ENCODE assay signal across 20 mouse cellular contexts in the genomic region with DNA sequence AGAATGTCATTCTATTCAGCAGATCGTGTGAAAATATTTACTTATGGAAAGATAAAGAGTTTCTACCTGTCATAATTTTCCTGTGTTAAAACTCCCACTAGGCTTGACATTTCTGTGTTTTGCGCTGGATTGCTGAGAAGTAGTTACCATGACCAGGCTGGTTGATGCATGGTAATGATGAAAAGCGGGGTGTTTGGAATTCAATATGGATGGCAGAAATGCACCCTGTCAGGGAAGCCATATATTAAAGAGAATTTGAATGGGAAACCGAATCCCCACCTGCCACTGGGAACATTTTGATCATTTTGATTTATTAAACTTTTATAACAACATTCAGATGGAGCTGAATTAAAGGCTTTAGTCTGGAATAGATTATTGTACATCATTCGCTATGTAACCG.
DNase-seq lines count a peak whose midpoint lies in the region; ATAC-seq and TF ChIP-seq lines count a peak whose summit lies in the region.
"Had no signal": no experiment of that assay in that cellular context is flagged by ENCODE, and none has a peak within 500 bp of the region (broad histone marks: within the 10 kb centered on the region; RNA-seq: fewer than 3 reads in every experiment).

No protein-coding gene starts in this region.

- H3K4me1 ChIP-seq in midbrain, embryonic 14.5 days (ENCODE audit: control insufficient read depth, insufficient read depth, low read length), result 0 out of 2 replicates have a peak, but pooled peaks cover 5% of the 10 kb centered on the region
- H3K4me1 ChIP-seq in midbrain, postnatal 0 days (ENCODE audit: insufficient read depth, low read length), result no peaks in the 10 kb centered on the region
- H3K4me1 ChIP-seq in neural tube, embryonic 15.5 days, result no peaks in the 10 kb centered on the region
- H3K4me1 ChIP-seq: forebrain, embryonic 13.5 days; forebrain, embryonic 15.5 days had no signal

- 74% methylated on average over 6 of the region's 6 CpGs for WGBS in midbrain, embryonic 14.5 days
- WGBS in midbrain, postnatal 0 days, result 71% methylated on average over 6 of the region's 6 CpGs
- WGBS in neural tube, embryonic 15.5 days, result 71% methylated on average over 6 of the region's 6 CpGs

- no peak overlapping the region for H3K4me2 ChIP-seq in midbrain, embryonic 14.5 days (ENCODE audit: low read length)
- no peak overlapping the region for H3K4me2 ChIP-seq in midbrain, postnatal 0 days (ENCODE audit: low read depth, low read length, poor library complexity, severe bottlenecking)
- no peak overlapping the region for H3K4me2 ChIP-seq in neural tube, embryonic 15.5 days
- H3K4me2 ChIP-seq: embryonic facial prominence, embryonic 12.5 days; forebrain, embryonic 13.5 days; forebrain, embryonic 15.5 days had no signal

- ATAC-seq in midbrain, embryonic 14.5 days (ENCODE audit: low FRiP score, low TSS enrichment), result no peak
- ATAC-seq in midbrain, postnatal 0 days (ENCODE audit: low FRiP score), result no peak
- ATAC-seq in neural tube, embryonic 15.5 days (ENCODE audit: low FRiP score), result no peak
- ATAC-seq: forebrain, embryonic 13.5 days; forebrain, embryonic 15.5 days had no signal

- TF ChIP-seq POLR2A in brain, embryonic 14.5 days (IDR thresholded peaks at IDR 0.05; ENCODE audit: borderline replicate concordance, extremely low read depth, insufficient read depth, insufficient read length, poor library complexity, severe bottlenecking), result no peak

- no peaks in the 10 kb centered on the region for H3K36me3 ChIP-seq in midbrain, embryonic 14.5 days (ENCODE audit: control insufficient read depth, insufficient read depth, low read length)
- H3K36me3 ChIP-seq in midbrain, postnatal 0 days (ENCODE audit: insufficient read depth, low read length), result no peaks in the 10 kb centered on the region
- no peaks in the 10 kb centered on the region for H3K36me3 ChIP-seq in neural tube, embryonic 15.5 days
- H3K36me3 ChIP-seq: embryonic facial prominence, embryonic 10.5 days; embryonic facial prominence, embryonic 12.5 days; forebrain, embryonic 15.5 days had no signal

- H3K27me3 ChIP-seq in midbrain, embryonic 14.5 days (ENCODE audit: control insufficient read depth, insufficient read depth, low read length), result no peaks in the 10 kb centered on the region
- H3K27me3 ChIP-seq in midbrain, postnatal 0 days (ENCODE audit: insufficient read depth, low read length), result no peaks in the 10 kb centered on the region
- H3K27me3 ChIP-seq in neural tube, embryonic 15.5 days (replicated peaks), result no peaks in the 10 kb centered on the region
- H3K27me3 ChIP-seq: embryonic facial prominence, embryonic 12.5 days; forebrain, embryonic 13.5 days; forebrain, embryonic 15.5 days had no signal

- TF ChIP-seq CTCF in midbrain, postnatal 0 days (IDR thresholded peaks at IDR 0.05), result no peak
- no peak for TF ChIP-seq CTCF in brain, embryonic 14.5 days (IDR thresholded peaks at IDR 0.05; ENCODE audit: borderline replicate concordance, extremely low read depth, insufficient read depth, insufficient read length)

- no peak overlapping the region for H3K9ac ChIP-seq in midbrain, embryonic 14.5 days (replicated peaks; ENCODE audit: low read length)
- no peak overlapping the region for H3K9ac ChIP-seq in midbrain, postnatal 0 days (replicated peaks; ENCODE audit: low read length, poor library complexity, severe bottlenecking)
- H3K9ac ChIP-seq in neural tube, embryonic 15.5 days (replicated peaks), result no peak overlapping the region
- H3K9ac ChIP-seq: embryonic facial prominence, embryonic 12.5 days; forebrain, embryonic 13.5 days; forebrain, embryonic 15.5 days had no signal

- DNase-seq in embryo, embryonic 11 days, result peak; percentile 11
- DNase-seq in embryo, embryonic 10 days (ENCODE audit: low spot score), result no peak
- peak; percentile 36 for DNase-seq in midbrain, embryonic 14.5 days
- DNase-seq in midbrain, postnatal 0 days (ENCODE audit: low spot score), result no peak
- peak; percentile 38 for DNase-seq in brain, embryonic 14.5 days (ENCODE audit: low read depth)
- DNase-seq in forelimb bud, embryonic 11.5 days (ENCODE audit: low read depth, low spot score), result peak; percentile 52
- no peak for DNase-seq in right cerebral cortex, postnatal 36 days (ENCODE audit: low spot score in 2 of 2)
- DNase-seq: adrenal gland, adult 2 months; adrenal gland, postnatal 10 days; adrenal gland, postnatal 25 days; cerebellum, adult 11-12 months; cerebellum, adult 2 months; cerebellum, adult 9-10 months; cerebellum, postnatal 10 days; cerebellum, postnatal 25 days had no signal

- no peaks in the 10 kb centered on the region for H3K9me3 ChIP-seq in midbrain, embryonic 14.5 days (ENCODE audit: control insufficient read depth, low read length)
- H3K9me3 ChIP-seq in midbrain, postnatal 0 days (ENCODE audit: low read length), result no peaks in the 10 kb centered on the region
- H3K9me3 ChIP-seq in neural tube, embryonic 15.5 days (replicated peaks), result no peaks in the 10 kb centered on the region
- H3K9me3 ChIP-seq: embryonic facial prominence, embryonic 10.5 days; embryonic facial prominence, embryonic 12.5 days; forebrain, embryonic 13.5 days; forebrain, embryonic 15.5 days had no signal

- no peak overlapping the region for H3K4me3 ChIP-seq in midbrain, embryonic 14.5 days (replicated peaks; ENCODE audit: low read depth, low read length)
- H3K4me3 ChIP-seq in midbrain, postnatal 0 days (ENCODE audit: low read depth, low read length), result no peak overlapping the region
- no peak overlapping the region for H3K4me3 ChIP-seq in neural tube, embryonic 15.5 days (replicated peaks)
- H3K4me3 ChIP-seq: embryonic facial prominence, embryonic 10.5 days; embryonic facial prominence, embryonic 12.5 days; forebrain, embryonic 13.5 days; forebrain, embryonic 15.5 days had no signal

- H3K27ac ChIP-seq in midbrain, embryonic 14.5 days (replicated peaks; ENCODE audit: low read depth, low read length), result no peak overlapping the region
- H3K27ac ChIP-seq in midbrain, postnatal 0 days (ENCODE audit: low read depth, low read length), result no peak overlapping the region
- H3K27ac ChIP-seq in neural tube, embryonic 15.5 days (replicated peaks), result no peak overlapping the region
- H3K27ac ChIP-seq: embryonic facial prominence, embryonic 10.5 days; embryonic facial prominence, embryonic 12.5 days; forebrain, embryonic 13.5 days; forebrain, embryonic 15.5 days had no signal

Comparison
In these comparisons a context has a peak if more than half of its experiments do, and no peak if none do; other contexts are left out.
1. DNase-seq: peak in embryo, embryonic 11 days (single experiment), midbrain, embryonic 14.5 days (single experiment), brain, embryonic 14.5 days (single experiment) and forelimb bud, embryonic 11.5 days (single experiment); none in embryo, embryonic 10 days (single experiment), midbrain, postnatal 0 days (single experiment) and right cerebral cortex, postnatal 36 days (0 of 2).